Mouse (Mus musculus): ENCODE measurements at regions not wholly inside any gene's neighbourhood (a gene's known extent, or its start where the extent isn't known, plus 50 kb on each side); places are given as distances from the start of the nearest gene placed in this dataset.

DNA sequence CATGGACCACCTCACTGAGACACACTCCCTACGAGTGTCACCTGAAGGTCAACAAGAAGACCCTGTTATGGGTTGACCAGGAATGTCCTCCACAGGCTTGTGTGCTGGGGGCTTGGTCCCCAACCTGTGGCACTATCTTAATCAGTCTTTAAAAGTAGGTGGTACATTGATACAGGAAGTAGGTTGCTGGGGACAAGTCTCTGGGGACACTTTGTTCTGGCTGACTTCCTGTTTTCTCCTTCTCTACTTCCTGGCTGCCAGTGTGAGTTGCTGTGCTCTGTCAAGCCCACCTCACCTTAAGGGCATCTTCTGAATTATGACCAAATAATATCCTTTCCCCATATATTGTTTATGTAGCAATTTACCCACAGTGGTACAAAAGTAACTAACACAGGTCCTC, 96.1 kb downstream of the Cct6b start:
- peak; percentile 17 for DNase-seq

DNA sequence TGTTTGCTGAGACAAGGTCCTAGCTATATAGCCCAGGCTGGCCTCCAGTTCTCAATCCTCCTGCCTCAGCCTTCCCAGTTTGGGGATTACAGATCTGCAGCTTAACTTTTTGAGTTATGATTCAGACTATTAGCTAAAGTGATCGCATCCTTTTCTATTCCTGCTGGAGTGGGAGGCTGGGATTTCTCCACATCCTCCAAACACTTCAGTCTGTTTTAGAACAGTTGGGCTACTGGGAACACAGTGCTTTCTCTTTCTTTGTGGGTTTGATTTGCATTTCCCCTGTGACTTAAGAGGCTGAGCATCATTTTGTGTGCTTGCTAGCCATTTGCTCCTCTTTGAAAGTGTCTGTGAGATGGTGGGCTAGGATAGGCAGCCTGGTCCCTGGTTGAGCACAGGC, 100.0 kb downstream of the Cct6b start:
- DNase-seq: no peak

DNA sequence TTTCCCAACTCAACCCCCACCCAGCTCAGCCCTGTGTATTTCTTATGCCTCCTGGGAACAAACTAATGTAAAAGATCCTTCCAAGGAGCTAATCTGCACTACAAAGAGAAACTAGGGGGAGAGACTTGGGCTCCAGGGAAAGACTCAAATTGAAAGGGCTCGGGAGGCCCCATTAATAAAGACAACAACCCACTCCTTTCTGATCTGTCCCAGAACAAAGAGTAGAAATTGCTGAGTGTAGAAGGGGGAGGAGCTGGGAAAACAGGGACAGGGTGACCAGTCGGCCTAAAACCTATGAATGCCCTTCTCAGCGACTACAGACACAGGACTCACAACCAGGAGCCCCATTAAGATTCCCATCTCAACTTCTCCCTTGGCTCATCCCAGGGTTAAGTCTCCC, 102.0 kb downstream of the Cct6b start:
- no peak for DNase-seq

DNA sequence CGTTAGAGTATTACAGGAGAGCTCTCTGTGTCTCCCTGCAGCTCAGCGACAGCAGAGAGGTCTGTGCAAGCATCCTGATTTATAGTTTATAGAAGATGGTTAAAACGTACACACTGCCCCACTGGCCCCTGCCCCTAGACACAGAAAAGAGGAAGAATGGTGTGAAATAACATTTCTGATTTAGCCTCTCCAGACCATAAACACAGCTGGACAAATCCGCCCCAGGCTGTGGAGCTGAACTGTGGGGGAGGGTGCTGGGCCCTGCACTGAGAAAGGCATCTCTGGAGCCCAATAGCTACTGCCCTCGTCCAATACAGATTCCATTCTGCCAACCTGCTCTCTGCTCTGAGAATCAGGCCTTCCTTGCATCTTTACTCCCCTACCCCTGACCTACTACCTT, 112.4 kb downstream of the Cct6b start:
- DNase-seq: no peak

DNA sequence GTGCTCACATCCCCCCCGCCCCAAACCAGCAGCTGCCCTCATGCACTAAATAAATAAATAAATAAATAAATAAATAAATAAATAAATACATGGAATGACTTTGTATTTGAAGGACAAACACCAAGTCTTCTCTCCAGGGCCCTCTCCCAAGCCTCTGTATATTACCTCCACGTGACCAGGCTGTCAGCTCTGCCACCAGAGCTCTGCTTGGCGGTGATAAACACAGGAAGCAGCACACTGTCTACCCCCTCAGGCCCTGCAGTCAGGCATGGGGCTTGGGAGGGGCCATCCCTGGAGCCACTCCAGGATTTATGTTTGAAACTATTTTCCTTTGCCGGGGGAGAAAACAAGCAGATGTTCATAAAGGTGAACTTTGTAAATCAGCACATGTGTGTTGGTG, 125.6 kb downstream of the Cct6b start:
- DNase-seq: no peak

DNA sequence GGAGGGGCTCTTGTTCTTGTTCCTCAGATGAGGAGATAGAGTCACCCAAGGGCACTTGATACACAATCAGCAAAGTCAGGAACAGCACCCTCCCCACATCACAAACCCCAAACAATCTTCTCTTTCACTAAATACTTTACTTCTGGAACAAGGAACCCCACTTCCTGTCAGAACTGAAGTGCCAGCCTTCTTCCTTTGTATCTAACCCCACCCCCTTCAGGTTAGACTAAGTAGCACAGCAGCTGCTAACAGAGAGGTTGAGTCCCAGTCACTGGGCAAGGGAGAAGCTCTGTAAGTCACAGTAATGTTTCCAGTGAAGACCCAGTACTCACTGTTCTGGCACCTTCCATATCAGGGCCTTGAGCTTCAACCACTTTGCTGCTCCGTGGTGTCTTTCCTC, 131.9 kb downstream of the Cct6b start:
- no peak for DNase-seq

DNA sequence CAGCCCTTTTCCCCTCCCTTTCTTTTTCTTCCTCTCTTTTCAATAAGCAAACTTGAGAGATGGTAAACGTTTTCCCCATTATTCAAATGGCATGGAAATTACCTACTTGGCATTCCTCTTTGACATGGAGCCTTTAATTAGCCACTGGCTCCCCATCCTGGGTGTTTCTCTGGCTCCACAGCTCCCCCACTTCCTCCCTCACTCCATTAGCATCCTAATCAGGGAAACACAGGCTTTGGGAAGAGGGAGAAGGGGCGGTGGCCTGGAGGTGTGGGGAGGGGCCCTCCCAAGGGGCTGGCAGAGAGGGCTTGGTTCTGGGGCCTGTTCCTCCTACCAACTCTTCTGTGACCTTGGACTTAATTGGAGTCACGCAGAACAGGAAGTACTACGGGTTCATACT, 132.7 kb downstream of the Cct6b start:
- no peak for DNase-seq

DNA sequence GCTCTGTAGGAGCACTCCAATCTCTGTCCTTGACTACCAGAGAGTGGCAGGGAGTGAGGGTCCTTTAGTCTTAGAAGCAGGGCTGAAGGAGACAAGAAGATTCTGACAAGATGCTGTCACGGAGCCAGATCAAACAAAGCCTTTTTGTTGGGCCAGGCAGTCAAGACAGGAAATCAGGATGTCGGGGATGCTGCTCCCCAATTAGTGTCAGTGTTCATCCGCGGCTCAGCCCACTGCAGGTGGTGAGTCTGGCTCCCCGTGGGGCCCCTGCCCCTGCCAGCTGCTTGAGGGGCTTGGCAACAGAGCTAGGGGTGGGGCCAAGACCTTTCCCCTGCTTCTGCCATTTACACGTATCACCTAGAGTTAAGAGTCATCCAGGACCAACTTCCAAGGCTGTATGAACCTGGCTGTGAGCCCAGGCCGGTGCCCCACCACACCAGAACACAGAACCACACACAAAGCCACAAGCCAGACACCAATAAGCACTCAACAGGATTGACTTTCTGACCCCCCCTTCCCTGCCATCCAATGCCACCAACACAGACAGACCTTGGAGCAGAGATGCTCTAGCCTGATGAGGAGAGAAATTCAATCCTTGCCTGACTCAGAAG, 137.5 kb downstream of the Cct6b start:
- no peak for DNase-seq

DNA sequence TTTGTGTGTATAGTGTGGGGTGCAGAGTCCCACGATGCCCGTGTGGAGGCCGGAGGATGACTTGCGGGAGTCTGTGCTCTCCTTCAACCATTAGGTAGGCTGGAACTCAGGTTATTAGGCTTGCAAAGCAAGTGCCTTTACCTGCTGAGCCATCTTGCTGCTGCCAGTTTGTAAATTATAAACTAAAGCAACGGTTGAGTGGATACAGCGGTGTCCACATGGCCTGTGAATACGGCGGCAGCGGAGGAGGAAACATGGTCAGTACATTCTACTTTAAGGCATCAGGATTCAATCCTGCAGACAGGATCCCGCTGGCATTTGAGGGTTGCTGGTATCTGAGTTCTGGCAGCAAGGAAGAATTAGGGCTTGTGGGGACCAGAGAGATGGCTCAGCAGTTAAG, 143.1 kb downstream of the Cct6b start:
- no peak for DNase-seq

DNA sequence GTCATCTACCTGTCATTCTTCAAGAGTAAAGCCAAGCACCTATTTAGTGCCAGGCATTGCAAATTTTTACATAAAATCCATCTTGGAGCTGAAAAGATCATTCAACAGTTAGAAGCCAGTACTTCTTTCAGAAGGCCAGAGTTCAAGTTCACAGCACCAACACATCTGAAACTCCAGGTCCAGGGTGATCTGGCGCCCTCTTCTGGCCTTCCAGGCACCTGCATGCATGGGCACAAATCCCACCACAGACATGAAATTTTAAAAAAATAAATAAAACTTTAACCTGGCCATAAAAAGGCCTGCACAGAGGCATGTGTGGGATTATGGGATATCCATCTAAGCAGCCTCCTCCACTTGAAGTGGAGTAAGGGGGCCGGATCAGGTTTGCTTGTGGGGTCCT, 144.7 kb downstream of the Cct6b start:
- no peak for DNase-seq

DNA sequence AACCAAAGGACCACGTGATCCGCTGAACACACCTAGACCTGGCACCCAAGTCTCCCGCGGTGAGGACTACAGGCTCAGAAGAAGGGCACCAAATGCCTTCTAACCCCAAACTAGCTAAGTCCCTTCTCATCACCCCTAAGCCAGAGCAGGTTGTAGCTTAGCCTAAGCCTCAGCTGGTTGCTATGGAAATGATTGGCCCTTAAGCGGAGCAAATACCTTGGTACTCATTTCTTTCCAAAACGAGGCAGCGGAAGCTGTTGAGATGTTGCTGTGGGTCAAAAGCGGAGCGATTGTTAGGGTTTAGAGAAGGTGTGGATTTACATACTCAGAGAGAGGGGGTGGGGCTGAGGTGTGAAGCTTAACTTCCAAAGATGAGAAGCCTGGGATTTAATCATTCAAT, 145.7 kb downstream of the Cct6b start:
- DNase-seq: no peak

DNA sequence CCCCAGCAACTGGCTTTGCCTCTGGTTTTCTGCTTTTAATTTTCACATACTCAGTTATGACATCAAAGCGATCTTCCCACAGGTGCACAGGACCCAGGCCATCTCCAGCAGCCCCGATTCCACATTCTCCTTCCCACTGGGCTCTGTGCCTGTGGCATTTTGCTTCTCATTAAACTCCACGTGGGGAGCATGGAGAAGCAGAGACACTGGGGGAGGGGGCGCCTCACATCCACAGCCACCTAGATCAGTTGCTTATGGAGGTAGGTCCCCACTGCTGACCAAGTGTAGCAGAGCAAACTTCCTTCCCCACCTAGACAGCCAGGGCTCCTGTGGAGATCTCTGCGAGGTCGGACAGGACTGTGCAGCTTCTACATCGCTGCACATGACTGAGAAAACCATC, 147.3 kb downstream of the Cct6b start:
- no peak for DNase-seq

DNA sequence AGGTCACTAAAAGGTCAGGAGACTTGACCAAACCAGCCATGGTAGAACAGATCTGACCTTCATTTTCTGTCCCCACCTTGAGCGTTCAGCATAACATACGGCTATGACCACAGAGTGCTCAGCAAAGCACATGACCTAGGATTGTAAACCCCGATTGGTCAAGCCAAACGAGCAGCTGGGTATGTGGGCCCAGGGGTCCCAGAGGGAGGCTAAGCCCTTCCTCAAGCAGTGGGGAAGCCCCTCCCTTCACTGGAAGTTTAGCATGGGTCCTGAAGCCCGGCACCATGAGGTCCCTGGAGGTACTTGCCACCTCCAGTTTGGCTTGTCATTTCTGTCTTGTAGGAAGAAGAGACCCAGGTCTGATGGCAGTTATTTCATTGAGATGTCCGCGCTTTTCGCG, 149.8 kb downstream of the Cct6b start:
- DNase-seq: no peak

DNA sequence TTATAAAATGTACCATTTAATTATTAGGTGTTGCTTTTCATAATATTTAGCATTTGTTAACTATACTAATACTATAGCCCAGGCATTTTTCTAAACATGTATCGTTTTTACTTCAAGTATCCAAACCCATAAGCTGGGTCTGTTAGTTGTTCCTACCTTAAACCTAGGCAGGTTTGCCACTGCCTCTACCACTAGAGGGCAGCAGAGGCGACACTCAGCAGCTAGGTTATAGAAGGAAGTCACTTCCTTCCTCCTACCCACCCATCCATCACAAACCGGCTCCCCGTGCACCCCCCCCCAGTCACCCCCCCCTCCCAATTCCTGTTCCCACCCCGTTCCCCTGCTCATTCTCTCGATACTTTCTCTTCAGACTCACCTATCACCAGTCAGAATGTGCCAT, 150.6 kb downstream of the Cct6b start:
- DNase-seq: peak; percentile 82

DNA sequence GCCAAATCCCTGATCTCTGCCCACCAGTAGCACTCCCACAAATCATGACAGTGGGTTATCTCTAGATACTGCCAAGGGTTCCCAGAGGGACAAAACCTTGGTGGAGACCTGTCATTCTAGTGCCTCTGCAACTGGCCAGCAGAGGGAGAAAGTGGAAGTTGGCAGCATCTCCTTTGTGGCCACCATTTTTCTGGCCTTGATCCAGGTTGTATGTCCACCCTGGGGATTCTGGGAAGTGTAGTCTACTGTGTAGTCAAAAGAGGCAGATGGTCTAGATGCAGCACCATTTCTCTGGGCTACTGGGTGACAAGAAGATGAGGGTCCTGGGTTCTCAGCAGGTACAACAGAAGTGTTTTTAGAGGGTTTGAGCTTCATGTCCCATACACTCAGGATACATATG, 152.1 kb downstream of the Cct6b start:
- DNase-seq: peak; percentile 81

DNA sequence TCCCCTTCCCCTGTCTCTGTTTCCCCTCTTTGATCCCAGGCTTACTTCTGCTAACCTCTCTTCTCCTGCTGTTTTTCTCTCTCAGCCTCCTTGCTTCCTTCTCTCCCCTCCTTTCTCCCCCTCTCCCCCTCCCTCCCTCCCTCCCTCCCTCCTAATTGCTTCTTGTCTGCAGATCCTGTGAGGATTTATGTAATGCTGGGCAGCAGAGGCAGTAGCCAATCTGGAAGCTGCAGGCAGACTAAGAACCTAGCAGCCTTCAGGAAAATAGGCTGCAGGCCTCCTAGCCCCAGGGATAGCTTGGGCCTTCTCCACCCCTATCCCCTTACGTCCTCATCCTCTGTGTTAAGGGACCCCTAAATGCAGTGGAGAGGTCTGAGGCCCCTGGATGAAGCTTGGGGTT, 155.2 kb downstream of the Cct6b start:
- DNase-seq: no peak

DNA sequence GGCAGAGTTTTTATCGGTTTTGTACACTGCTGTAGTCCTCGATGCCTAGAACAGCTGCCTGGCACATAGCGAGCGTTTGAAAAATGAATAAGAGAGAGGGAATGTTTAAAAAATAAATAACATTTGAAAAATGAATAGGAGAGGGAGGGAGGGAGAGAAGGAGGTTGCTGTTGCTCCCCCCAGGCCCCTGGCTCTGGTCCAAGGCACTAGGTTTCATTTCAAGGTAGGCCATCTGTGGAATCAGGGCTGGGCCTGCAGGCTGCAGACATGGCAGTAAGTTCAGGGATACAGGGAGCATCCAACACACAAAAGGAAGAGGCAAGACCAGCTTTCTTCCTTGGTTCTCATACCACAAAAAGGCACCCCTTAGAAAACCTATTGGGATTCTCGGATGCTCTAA, 156.5 kb downstream of the Cct6b start:
- DNase-seq: no peak

DNA sequence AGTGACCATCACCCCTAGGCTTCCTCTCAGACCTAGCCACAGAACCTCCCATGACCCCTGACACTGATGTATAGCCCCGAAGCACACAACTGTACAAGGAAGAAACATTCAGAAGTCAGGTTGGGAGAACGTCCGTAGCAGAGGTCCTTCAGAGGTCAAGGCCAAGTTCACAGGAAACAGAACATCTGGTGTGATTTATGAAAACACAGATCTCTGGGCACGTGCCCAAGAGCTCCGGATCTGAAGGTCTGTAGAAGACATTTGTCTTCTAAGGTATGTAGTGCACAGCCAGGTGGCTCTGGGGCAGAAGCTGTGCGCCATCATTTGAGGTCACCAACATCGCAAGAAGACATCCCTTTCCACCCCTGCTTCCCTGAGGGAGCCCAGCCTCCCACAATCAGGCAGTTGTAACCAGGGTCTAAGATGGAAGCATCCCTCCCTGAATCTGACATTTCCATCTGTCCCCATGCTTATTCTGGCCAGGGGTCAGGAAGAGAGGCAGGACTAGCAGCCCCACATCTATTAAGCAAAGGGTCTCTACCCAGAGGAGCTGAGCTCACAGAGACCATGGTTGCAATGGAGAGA, 159.8 kb downstream of the Cct6b start:
- peak; percentile 65 for DNase-seq

DNA sequence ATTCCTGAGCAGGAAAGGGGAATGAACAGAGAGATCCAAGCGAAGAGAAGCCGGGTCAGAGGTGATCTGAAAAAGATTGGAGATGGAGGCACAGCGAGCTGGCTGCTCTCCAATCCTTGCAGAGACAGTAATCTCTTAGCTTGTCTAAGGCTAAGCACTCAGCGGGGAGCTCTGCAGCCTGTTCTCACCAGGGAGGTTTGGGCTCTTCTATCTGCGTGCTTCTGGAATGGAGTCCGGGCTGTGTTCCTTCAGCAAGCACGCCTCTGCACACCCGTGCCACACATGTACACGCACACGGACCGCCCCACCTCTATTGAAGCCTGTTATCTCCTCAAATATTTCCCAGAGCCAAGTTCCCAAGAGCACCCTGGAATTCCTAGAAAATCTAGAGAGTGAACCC, 161.3 kb downstream of the Cct6b start:
- DNase-seq: no peak

DNA sequence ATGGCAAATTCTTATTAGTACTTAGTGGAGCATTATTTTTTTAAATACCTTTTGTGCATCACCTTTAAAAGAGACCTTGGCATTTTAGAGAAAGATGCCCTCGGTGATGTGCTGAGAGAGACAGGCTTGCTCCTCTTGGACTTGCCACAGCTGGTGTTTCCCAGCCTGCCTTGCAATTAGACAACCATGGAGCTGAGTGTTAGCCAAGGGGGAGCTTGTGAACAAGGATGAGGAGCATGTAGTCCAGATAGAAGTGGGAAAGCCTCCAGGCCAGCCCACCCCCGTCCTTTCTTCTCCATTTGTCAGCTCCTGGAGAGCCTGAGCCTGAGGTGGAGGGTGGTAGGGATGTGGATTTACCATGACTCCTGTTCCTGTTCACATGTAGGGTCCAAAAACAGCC, 161.9 kb downstream of the Cct6b start:
- no peak for DNase-seq

DNA sequence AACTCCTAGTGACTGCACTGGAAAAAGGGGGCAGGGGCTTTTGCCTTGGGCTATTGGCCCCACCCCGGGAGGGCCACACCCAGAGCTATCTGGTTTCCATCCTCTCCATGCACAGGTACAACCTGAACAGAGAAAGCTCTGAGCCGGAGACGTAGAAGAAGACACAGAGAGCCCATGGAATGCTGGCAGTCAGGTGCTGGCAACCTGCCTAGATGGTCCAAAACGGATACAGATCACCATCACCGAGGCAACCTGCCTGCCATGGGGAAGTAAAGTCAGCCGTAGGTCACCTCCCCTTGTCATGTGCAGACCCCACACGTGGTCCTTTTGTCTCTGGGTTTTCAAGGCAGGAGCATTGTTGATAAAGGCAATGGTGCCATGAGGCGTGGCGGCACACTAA, 164.0 kb downstream of the Cct6b start:
- DNase-seq: no peak

DNA sequence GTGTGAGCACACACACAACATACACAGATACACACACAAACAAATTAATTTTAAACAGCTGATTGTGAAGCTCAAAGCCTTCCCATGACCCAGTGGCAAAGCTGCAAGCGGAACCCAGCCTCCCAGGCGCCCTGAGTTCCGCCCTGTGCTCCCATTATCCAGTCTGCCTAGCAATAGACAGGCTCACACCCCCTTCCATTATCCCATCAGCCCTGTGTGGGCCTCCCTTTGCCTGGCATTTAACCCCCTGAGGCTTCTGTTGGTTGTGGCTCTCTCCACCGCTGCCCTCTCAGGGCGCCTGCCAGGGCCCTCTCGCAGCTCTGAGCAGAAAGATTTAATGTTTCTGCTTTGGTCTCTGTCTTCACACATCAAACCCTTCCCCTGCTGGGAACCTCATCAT, 166.4 kb downstream of the Cct6b start:
- DNase-seq: no peak

DNA sequence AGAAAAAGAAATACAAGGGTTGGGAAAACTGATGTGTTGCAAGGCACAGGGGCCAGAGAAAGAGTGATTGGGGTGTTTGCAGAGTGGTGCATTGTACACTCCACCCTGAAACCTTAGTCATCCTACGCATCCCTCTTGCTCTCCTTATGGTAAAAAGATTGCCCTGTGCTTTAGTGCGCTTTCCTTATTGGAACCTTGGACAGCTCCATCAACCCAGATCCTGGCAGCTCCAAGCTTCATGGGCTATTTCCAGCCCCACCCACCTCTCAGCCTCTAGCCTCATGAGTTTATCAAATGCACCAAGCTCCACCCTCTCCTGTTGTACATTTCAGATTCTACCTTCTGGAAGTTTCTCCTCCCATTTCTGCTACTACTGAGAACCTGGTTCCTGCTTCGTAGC, 167.3 kb downstream of the Cct6b start:
- DNase-seq: no peak

DNA sequence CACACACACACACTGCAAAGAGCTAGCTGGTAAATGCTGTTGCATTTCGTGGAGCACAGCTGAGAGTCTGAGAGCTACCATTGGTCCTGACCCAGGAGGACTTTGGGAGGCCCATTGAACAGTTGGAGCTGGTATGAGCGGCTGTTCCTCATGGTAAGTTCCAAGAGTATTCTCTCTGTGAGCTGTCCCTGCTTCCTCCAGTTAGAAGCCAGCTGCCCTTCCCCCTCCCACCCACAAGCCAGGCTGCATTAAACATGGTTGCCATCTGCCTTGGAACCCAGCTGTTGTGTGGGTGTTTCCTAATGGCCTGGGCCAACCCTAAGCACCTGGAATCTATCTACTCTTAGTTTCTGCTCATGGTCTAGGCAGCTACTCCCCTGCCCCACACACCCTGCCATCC, 174.4 kb downstream of the Cct6b start:
- DNase-seq: no peak

DNA sequence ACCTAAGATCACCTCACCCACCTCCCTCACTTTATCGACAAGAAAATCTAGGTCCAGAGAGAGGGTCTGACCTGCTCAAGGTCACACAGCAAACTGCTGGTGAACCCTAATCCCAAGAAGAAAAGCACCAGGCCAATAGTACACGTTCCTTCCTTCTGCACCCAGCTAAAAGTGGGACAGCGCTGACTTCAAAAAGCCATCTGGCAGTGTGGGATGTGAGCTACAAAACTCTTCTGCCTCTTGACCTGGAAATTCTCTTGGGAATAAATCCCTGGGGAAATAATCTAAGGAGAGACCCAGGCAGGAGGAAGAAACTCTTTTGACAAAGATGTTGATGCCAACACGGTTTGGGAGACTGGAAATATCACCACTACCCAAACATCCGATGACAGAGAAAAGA, 175.4 kb downstream of the Cct6b start:
- no peak for DNase-seq

Data from adrenal gland, postnatal 14 days (tissue).